Mouse (Mus musculus) left cerebral cortex, postnatal 10 days (tissue): ENCODE results near the gene Fam234b. TPM values are rescaled to one million over a fixed set of nuclear protein-coding genes. Genes with fewer than 3 reads are reported as not detected.

ENCODE experiments used
- DNase-seq, 2 experiments: peaks; one replicate each; pipeline ENCODE4 v3.0.0; 2021 to 2022; ENCODE audit warnings: low spot score in 2 of 2, mixed read lengths in 1 of 2; ENCODE audit errors: extremely low spot score in 1 of 2
- intact Hi-C: fragments of 180-260 bp; cut with DNase I; formaldehyde crosslinking; loops from one replicate; pipeline ENCODE4 v1.15.1; 2025
- total RNA-seq, 2 experiments: library from RNA; stranded (reverse); gene quantifications; 2 replicates each; pipeline ENCODE4 v1.2.3; 2021

The Fam234b gene
- total RNA-seq = 10 to 100 TPM; 98.1 TPM

- intact Hi-C loops = no loop called here
- DNase-seq = peak; percentile 79 to 90
Observed at GRCm38 (mm10) chr6:135197921-135198532, at the start of gene Fam234b, which contains the start of gene Hebp1. Gene Fam234b (plus strand): TSS chr6:135197977. Gene Hebp1 (minus strand): TSS chr6:135198022.

- intact Hi-C loops = loop anchor here (5.0 kb wide), 1 partner anchor 116 kb away; no protein-coding TSS in a partner anchor
- DNase-seq = no peak
Observed at GRCm38 (mm10) chr6:135148506-135148905, 49.3 kb upstream of the Fam234b start.

- intact Hi-C loops = loop anchor here (5.0 kb wide), 1 partner anchor 117 kb away; no protein-coding TSS in a partner anchor
- DNase-seq = no peak
Observed at GRCm38 (mm10) chr6:135149175-135149574, 48.6 kb upstream of the Fam234b start.

GRCm38 (mm10) chr6:135149722-135150121, 48.1 kb upstream of the Fam234b start:
- no peak for DNase-seq
- intact Hi-C loops = loop anchor here (5.0 kb wide), 2 partner anchors 117 to 228 kb away; no protein-coding TSS in a partner anchor

- DNase-seq = no peak
- intact Hi-C loops = loop anchor here (5.0 kb wide), 1 partner anchor 227 kb away; no protein-coding TSS in a partner anchor
Observed at GRCm38 (mm10) chr6:135150311-135150710, 47.5 kb upstream of the Fam234b start.

GRCm38 (mm10) chr6:135153719-135154118, 44.1 kb upstream of the Fam234b start:
- no peak for DNase-seq
- intact Hi-C loops = loop anchor here (5.0 kb wide), 1 partner anchor 224 kb away; no protein-coding TSS in a partner anchor

GRCm38 (mm10) chr6:135156597-135156996, 41.2 kb upstream of the Fam234b start:
- intact Hi-C loops = loop anchor here (5.0 kb wide), 1 partner anchor 81 kb away; no protein-coding TSS in a partner anchor
- DNase-seq = no peak

- intact Hi-C loops = loop anchor here (5.0 kb wide), 1 partner anchor 80 kb away; no protein-coding TSS in a partner anchor
- DNase-seq = no peak
Observed at GRCm38 (mm10) chr6:135157496-135157895, 40.3 kb upstream of the Fam234b start.

- DNase-seq = no peak
- intact Hi-C loops = loop anchor here (5.0 kb wide), 1 partner anchor 79 kb away; no protein-coding TSS in a partner anchor
Observed at GRCm38 (mm10) chr6:135158509-135158908, 39.3 kb upstream of the Fam234b start.

- no peak for DNase-seq
- intact Hi-C loops = no loop called here
Observed at GRCm38 (mm10) chr6:135161356-135161755, 36.4 kb upstream of the Fam234b start.

- intact Hi-C loops = no loop called here
- no peak for DNase-seq
Observed at GRCm38 (mm10) chr6:135162311-135162710, 35.5 kb upstream of the Fam234b start.

- no peak for DNase-seq
- intact Hi-C loops = no loop called here
Observed at GRCm38 (mm10) chr6:135162861-135163260, 34.9 kb upstream of the Fam234b start.

GRCm38 (mm10) chr6:135165191-135165590, 32.6 kb upstream of the Fam234b start:
- intact Hi-C loops = no loop called here
- no peak for DNase-seq

GRCm38 (mm10) chr6:135165706-135166105, 32.1 kb upstream of the Fam234b start:
- DNase-seq = no peak
- intact Hi-C loops = no loop called here

- no peak for DNase-seq
- intact Hi-C loops = no loop called here
Observed at GRCm38 (mm10) chr6:135166262-135166661, 31.5 kb upstream of the Fam234b start.

GRCm38 (mm10) chr6:135166712-135167111, 31.1 kb upstream of the Fam234b start:
- intact Hi-C loops = no loop called here
- DNase-seq = no peak

GRCm38 (mm10) chr6:135167380-135168311, 30.1 kb upstream of the Fam234b start:
- intact Hi-C loops = no loop called here
- DNase-seq = peak; percentile 74 to 93

GRCm38 (mm10) chr6:135168471-135168870, 29.3 kb upstream of the Fam234b start:
- intact Hi-C loops = no loop called here
- DNase-seq = peak in 1 of 2 experiments; percentile 38

- intact Hi-C loops = no loop called here
Observed at GRCm38 (mm10) chr6:135169246-135169645, 28.5 kb upstream of the Fam234b start.

More at GRCm38 (mm10) chr6:135169246-135169645, 28.5 kb upstream of the Fam234b start:
- no peak for DNase-seq
